Mouse (Mus musculus) forebrain, embryonic 10.5 days (tissue): ENCODE measurements around the gene Mrps21. TPM values are rescaled to one million over a fixed set of nuclear protein-coding genes. Genes with fewer than 3 reads are reported as not detected.
"Not testable (repeated sequence)": the region's sequence is repeated elsewhere in the genome, so short reads cannot be mapped to it uniquely, and the experiment has no call there.

ENCODE experiments used
- DNase-seq: peaks from one replicate; pipeline ENCODE4 v3.0.0-alpha.2; 2017; ENCODE audit warnings: low spot score; ENCODE audit errors: extremely low spot score
- H3K27ac ChIP-seq: fragments of 300-500 bp; sonication (generic); 2 replicates; pipeline ENCODE4 v1.5.1; 2016; ENCODE audit warnings: mild to moderate bottlenecking
- H3K27me3 ChIP-seq: fragments of 300-500 bp; sonication (generic); 2 replicates; pipeline ENCODE4 v1.6.1; 2016; ENCODE audit warnings: mild to moderate bottlenecking; ENCODE audit not compliant: poor library complexity, severe bottlenecking
- H3K36me3 ChIP-seq: fragments of 300-500 bp; sonication (generic); replicated peaks from 2 replicates; pipeline ENCODE4 v1.6.1; 2016; ENCODE audit warnings: mild to moderate bottlenecking, moderate library complexity
- H3K4me1 ChIP-seq: fragments of 300-500 bp; sonication (generic); 2 replicates; pipeline ENCODE4 v1.6.1; 2016
- H3K4me3 ChIP-seq: fragments of 300-500 bp; sonication (generic); 2 replicates; pipeline ENCODE4 v1.5.1; 2016; ENCODE audit warnings: mild to moderate bottlenecking, moderate library complexity
- H3K9me3 ChIP-seq: fragments of 300-500 bp; sonication (generic); 2 replicates; pipeline ENCODE4 v1.6.1; 2016; ENCODE audit warnings: mild to moderate bottlenecking, moderate library complexity
- WGBS: fragments of 180-500 bp; shearing (Covaris S2); methylation state at CpG from one replicate; pipeline ENCODE4 v1.1.7; 2016; 5-methylcytosine and 5-hydroxymethylcytosine counted together
- polyA plus RNA-seq: library from polyadenylated mRNA; unstranded; fragments of >200 nt; fragmentation: Nextera tagmentation; extraction: Ambion mirVana; gene quantifications from 2 replicates; pipeline ENCODE4 v1.2.1, GENCODE M21; 2016

Mrps21 gene
- 353 TPM in 2 replicates for polyA plus RNA-seq

DNA sequence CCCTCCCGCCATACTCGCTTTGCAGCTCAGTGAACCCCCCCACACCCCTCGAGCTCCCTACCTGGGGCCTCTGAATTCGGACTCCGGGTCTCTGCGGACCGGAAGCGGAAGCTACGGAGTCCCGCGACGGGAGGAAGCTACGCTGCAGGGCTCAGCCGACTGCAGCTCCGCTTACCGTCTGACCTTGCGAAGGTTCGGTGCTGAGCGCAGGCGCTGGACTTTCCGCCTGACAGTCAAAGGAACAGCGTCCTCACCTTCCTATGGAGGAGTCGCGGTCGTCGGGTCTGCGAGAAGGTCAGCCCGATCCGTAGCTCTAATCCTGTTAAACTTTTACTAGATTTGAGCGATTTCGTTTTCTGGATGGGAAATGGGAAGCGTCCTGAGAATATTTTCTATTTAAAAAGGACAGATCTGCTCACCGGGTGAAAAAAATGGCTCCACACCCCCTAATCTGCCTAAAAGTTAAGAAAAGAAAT is at the start of gene Mrps21:
Gene Mrps21 (minus strand): TSS at position 128 of the 476 bp plus-strand sequence.
- Histone ChIP-seq H3K27ac (peak within 1 kb of the TSS; percentile 90), H3K9me3 (no peaks in the 10 kb centered on the region), H3K4me3 (peak within 1 kb of the TSS; percentile 80), H3K36me3 (peaks cover 43% of the 10 kb centered on the region), H3K27me3 (no peaks in the 10 kb centered on the region), H3K4me1 (peaks cover 23% of the 10 kb centered on the region)
- WGBS: under 1% methylated on average over 33 of the region's 33 CpGs
- DNase-seq: peak; percentile 83

- 70% methylated on average over 2 of the region's 2 CpGs for WGBS
- not testable (repeated sequence) for DNase-seq
Measured at GRCm38 (mm10) chr3:95920532-95920931, 49.2 kb upstream of the Mrps21 start.

GRCm38 (mm10) chr3:95916760-95917159 is 45.4 kb upstream of the Mrps21 start:
- 78% methylated on average over 7 of the region's 7 CpGs for WGBS
- H3K9me3 ChIP-seq: no peaks in the 10 kb centered on the region
- H3K4me1 ChIP-seq: peaks cover 4% of the 10 kb centered on the region; the same call in 1 of the 2 replicates
- no peak overlapping the region for H3K27ac ChIP-seq
- H3K27me3 ChIP-seq: no peaks in the 10 kb centered on the region
- no peak for DNase-seq
- H3K36me3 ChIP-seq: no peaks in the 10 kb centered on the region
- no peak overlapping the region for H3K4me3 ChIP-seq

More at GRCm38 (mm10) chr3:95920532-95920931, 49.2 kb upstream of the Mrps21 start:
- not testable (repeated sequence) for H3K27me3 ChIP-seq, H3K27ac ChIP-seq, H3K36me3 ChIP-seq, H3K4me3 ChIP-seq, H3K4me1 ChIP-seq, H3K9me3 ChIP-seq

DNA sequence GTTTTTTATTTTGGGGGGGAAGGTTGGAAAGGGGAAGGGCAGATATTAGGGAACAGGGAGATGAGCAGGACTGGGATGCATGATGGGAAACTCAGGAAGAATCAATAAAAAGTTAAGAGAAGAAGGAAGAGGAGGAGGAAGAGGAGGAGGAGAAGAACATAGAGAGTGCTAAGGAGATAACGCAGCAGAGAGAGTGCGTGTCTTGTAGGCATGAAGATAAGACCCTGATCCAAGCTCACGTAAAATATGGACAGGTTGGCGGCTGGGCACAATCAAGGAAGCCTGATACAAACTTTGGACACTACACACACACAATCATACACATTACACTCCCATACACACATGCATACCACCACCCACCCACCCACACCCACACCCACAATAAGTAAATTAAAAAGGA is 43.4 kb upstream of the Mrps21 start:
- Histone ChIP-seq H3K27me3 (no peaks in the 10 kb centered on the region), H3K9me3 (no peaks in the 10 kb centered on the region), H3K4me3 (no peak overlapping the region), H3K27ac (no peak overlapping the region), H3K36me3 (no peaks in the 10 kb centered on the region), H3K4me1 (no peaks in the 10 kb centered on the region)
- 90% methylated on average over 4 of the region's 4 CpGs for WGBS
- no peak for DNase-seq

- no peak for DNase-seq
- Histone ChIP-seq H3K36me3 (no peaks in the 10 kb centered on the region), H3K9me3 (no peaks in the 10 kb centered on the region), H3K27ac (no peak overlapping the region), H3K4me1 (peaks cover 48% of the 10 kb centered on the region), H3K27me3 (peaks cover 11% of the 10 kb centered on the region), H3K4me3 (no peak overlapping the region)
- WGBS: 48% methylated on average over 4 of the region's 4 CpGs
Measured at GRCm38 (mm10) chr3:95907613-95908012, 36.3 kb upstream of the Mrps21 start.

DNA sequence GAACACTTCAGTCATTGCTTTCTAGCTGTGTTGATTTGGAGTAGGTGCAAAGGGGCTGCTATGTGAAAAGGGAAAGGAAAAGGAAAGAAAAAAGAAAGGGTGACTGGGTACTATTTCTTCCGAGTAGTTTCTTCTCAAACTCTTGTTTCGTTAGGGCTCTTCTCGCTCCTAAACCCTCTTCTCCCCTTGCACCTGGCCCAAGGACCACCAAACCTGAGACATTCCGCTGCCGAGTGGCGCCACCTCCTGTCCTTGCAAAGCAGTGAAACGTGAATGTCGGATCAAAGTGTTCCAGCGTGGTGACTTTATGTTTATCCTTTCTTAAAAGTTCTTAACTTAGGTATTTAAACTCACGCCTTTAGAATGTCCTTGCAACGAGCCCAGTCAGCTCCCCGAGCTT is 35.5 kb upstream of the Mrps21 start:
- H3K36me3 ChIP-seq: peaks cover 5% of the 10 kb centered on the region
- under 1% methylated on average over 12 of the region's 12 CpGs for WGBS
- H3K4me1 ChIP-seq: peaks cover 55% of the 10 kb centered on the region
- H3K27me3 ChIP-seq: peaks cover 11% of the 10 kb centered on the region
- H3K9me3 ChIP-seq: no peaks in the 10 kb centered on the region
- peak overlapping the region; percentile 93 for H3K27ac ChIP-seq
- H3K4me3 ChIP-seq: peak overlapping the region; percentile 60
- peak; percentile 72 for DNase-seq

GRCm38 (mm10) chr3:95905940-95906492 is 34.7 kb upstream of the Mrps21 start:
- Histone ChIP-seq H3K9me3 (no peaks in the 10 kb centered on the region), H3K4me3 (peak overlapping the region; percentile 60), H3K27me3 (peaks cover 11% of the 10 kb centered on the region), H3K4me1 (peaks cover 63% of the 10 kb centered on the region), H3K36me3 (peaks cover 13% of the 10 kb centered on the region), H3K27ac (peak overlapping the region; percentile 93)
- peak; percentile 65 for DNase-seq
- 1% methylated on average over 12 of the region's 12 CpGs for WGBS

GRCm38 (mm10) chr3:95905146-95905939 is 34.0 kb upstream of the Mrps21 start:
- no peaks in the 10 kb centered on the region for H3K9me3 ChIP-seq
- H3K27ac ChIP-seq: peak overlapping the region; percentile 93
- H3K4me1 ChIP-seq: peaks cover 63% of the 10 kb centered on the region
- H3K4me3 ChIP-seq: peak overlapping the region; percentile 60
- H3K27me3 ChIP-seq: peaks cover 11% of the 10 kb centered on the region
- H3K36me3 ChIP-seq: peaks cover 18% of the 10 kb centered on the region
- DNase-seq: peak; percentile 74
- WGBS: under 1% methylated on average over 18 of the region's 18 CpGs

DNA sequence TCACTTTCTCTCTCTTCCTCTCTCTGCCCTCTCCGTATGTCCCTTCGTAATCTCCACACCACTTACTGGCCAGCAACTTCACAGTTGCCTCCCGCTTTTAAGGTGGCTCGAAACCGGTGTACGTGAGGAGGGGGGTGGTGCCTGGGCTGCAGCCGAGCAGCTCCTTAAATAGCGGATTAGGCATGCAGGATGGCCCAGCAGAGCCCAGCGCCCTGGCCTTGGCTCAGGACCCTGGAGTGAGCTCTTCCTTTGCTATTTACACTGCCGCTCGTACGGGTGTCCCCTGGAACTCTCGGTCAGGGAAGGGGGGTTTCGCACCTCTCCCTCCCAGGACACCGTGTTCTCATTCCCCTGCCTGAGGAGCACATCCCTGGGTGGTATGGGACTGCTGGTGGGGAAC is 33.2 kb upstream of the Mrps21 start, which contains the start of gene Car14:
Gene Car14 (minus strand): TSS at position 124 of the 400 bp plus-strand sequence.
- DNase-seq: peak; percentile 67
- Histone ChIP-seq H3K27ac (peak within 1 kb of the TSS; percentile 93), H3K4me1 (peaks cover 67% of the 10 kb centered on the region), H3K36me3 (peaks cover 25% of the 10 kb centered on the region), H3K9me3 (no peaks in the 10 kb centered on the region), H3K27me3 (peaks cover 11% of the 10 kb centered on the region), H3K4me3 (peak within 1 kb of the TSS; percentile 60)
- WGBS: under 1% methylated on average over 15 of the region's 15 CpGs

DNA sequence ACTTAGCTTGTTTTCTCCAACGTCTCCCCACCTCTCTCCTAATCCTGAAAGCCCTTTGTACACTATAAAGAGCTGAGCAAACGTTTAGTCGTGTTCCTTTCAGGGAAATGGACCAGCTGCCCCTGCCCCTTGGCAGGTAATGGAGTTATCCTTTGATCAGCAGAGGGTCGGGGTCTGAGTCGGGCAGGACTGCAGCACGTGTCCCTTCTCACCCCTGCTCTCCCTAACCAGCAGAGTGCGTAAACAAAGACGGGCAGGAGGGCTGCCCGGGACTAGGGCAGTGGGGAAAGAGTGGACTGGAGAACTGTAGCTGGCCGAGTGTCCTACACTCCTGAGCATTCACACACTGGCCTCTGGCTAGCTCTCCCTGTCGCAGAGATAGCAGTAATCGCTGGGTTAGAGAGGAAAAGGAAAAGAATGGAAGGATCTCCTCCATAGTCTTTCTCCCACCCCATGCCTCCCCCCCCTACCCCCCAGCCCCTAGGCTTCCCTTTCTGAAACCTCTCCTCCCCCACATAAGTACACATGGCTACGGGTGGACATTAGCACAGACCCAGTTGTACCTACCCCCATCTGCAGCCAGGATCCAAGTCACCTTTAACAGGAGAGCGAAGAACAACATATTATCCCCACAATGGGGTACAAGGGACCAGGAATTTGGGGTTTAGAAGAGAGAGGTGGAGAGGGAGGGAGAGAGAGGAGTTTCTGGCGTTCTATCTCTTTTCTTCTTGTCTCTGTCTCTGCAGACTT is 32.6 kb upstream of the Mrps21 start:
- peak overlapping the region; percentile 60 for H3K4me3 ChIP-seq
- H3K4me1 ChIP-seq: peaks cover 67% of the 10 kb centered on the region
- H3K36me3 ChIP-seq: peaks cover 32% of the 10 kb centered on the region
- H3K9me3 ChIP-seq: no peaks in the 10 kb centered on the region
- under 1% methylated on average over 15 of the region's 15 CpGs for WGBS
- peak; percentile 52 for DNase-seq
- peaks cover 11% of the 10 kb centered on the region for H3K27me3 ChIP-seq
- H3K27ac ChIP-seq: peak overlapping the region; percentile 93

DNA sequence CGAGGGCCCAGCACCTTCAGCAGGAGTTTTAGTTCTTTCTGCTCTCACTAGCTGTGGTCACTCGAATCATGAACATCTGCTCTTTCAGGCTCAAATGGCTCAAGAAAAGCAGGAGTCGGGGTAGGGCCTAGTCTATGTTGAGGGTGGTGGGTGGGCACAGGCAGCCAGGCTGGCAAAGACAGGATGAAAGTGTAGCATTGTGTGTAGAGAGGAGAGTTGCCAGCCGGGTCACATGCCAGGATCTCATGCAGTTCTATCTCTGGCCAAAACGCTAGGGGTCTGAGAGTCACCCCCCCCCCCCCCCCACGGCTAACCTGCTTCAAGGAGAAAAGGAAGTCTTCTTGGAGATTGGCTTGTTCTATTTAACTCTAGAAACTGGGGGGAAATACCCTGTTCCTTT is 31.3 kb upstream of the Mrps21 start:
- Histone ChIP-seq H3K36me3 (peaks cover 45% of the 10 kb centered on the region), H3K9me3 (no peaks in the 10 kb centered on the region), H3K4me1 (peaks cover 67% of the 10 kb centered on the region), H3K4me3 (peak overlapping the region; percentile 60), H3K27me3 (peaks cover 7% of the 10 kb centered on the region), H3K27ac (peak overlapping the region; percentile 93)
- no peak for DNase-seq
- 35% methylated on average over 6 of the region's 6 CpGs for WGBS

DNA sequence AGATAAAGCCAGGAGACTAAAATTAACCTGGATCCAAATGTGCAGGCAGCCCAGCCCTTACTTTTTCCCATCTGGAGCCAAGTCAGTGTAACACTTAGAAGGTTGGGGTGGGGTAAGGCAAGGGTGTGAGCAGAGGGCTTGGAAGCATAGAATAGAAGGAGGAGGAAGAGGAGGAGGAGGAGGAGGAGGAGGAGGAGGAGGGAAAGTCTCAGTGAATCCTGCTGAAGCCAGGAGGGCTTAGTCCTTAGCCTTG is 31.0 kb upstream of the Mrps21 start:
- Histone ChIP-seq H3K27me3 (peaks cover 3% of the 10 kb centered on the region), H3K4me3 (peak overlapping the region; percentile 60), H3K36me3 (peaks cover 48% of the 10 kb centered on the region), H3K9me3 (no peaks in the 10 kb centered on the region), H3K27ac (peak overlapping the region; percentile 93), H3K4me1 (peaks cover 66% of the 10 kb centered on the region)
- DNase-seq: no peak
